Mouse (Mus musculus): ENCODE measurements around the gene Kit. TPM values are rescaled to one million over a fixed set of nuclear protein-coding genes. Genes with fewer than 3 reads are reported as not detected.

Gene Kit
- polyA plus RNA-seq, 1 experiment from 2014 or later: 78.8 TPM

- H3K9me3 ChIP-seq (ENCODE audit: control insufficient read depth, low read depth, low read length): no peaks in the 10 kb centered on the region
- H3K9ac ChIP-seq (replicated peaks; ENCODE audit: low read depth, low read length): no peak overlapping the region
- H3K4me2 ChIP-seq (replicated peaks; ENCODE audit: low read depth, low read length): peak overlapping the region; percentile 13; the same call in 1 of the 2 replicates
- H3K4me1 ChIP-seq (ENCODE audit: control insufficient read depth, insufficient read depth, low read length): 0 out of 2 replicates have a peak, but pooled peaks cover 13% of the 10 kb centered on the region
- ATAC-seq (ENCODE audit: insufficient number of reproducible peaks, insufficient read depth, low FRiP score, low read depth): no peak
- 80% methylated on average over 5 of the region's 5 CpGs for WGBS
- H3K27me3 ChIP-seq (ENCODE audit: control insufficient read depth, insufficient read depth, low read length): no peaks in the 10 kb centered on the region
- H3K4me3 ChIP-seq (ENCODE audit: low read depth, low read length): no peak overlapping the region
- H3K27ac ChIP-seq (ENCODE audit: low read length): no peak overlapping the region
- H3K36me3 ChIP-seq (ENCODE audit: control insufficient read depth, insufficient read depth, low read length): no peaks in the 10 kb centered on the region
Observed at GRCm38 (mm10) chr5:75579244-75579643, 4.5 kb downstream of the Kit start.

DNA sequence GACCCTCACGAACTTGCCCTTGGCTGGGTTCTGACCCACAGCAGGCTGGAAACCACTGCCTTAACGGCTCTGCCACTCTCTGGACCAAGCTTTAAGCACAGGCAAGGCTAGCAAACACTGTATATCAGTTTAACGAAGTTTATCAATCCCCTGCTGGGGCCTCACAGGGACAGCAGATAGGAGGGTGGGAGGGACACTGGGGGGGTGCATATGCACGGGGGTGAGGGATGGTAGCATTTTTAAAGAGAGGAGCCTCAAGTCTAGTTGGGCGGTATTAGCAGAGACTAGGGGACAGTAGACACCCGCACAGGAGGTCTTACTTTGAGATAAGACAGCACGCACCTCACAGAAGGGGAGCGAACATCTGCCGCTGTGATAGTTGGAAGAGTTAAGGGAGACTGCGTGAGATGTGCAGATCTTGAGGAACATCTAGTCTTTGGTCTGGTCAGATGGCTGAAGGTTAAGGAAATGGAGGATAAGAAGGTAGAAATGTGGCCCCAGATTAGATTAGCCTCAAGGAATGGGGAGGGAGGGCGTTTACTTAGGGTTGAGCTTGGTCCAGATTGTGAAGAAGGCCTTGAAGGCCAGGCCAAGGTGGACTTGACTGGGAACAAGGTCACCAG is 5.0 kb downstream of the Kit start:
- no peak overlapping the region for H3K4me3 ChIP-seq (ENCODE audit: low read depth, low read length)
- 0 out of 2 replicates have a peak, but pooled peaks cover 9% of the 10 kb centered on the region for H3K4me1 ChIP-seq (ENCODE audit: control insufficient read depth, insufficient read depth, low read length)
- no peaks in the 10 kb centered on the region for H3K9me3 ChIP-seq (ENCODE audit: control insufficient read depth, low read depth, low read length)
- no peaks in the 10 kb centered on the region for H3K36me3 ChIP-seq (ENCODE audit: control insufficient read depth, insufficient read depth, low read length)
- H3K27ac ChIP-seq (ENCODE audit: low read length): no peak overlapping the region
- 71% methylated on average over 11 of the region's 11 CpGs for WGBS
- ATAC-seq (ENCODE audit: insufficient number of reproducible peaks, insufficient read depth, low FRiP score, low read depth): no peak
- no peaks in the 10 kb centered on the region for H3K27me3 ChIP-seq (ENCODE audit: control insufficient read depth, insufficient read depth, low read length)
- no peak overlapping the region for H3K9ac ChIP-seq (replicated peaks; ENCODE audit: low read depth, low read length)
- no peak overlapping the region; the same call in 1 of the 2 replicates for H3K4me2 ChIP-seq (replicated peaks; ENCODE audit: low read depth, low read length)

GRCm38 (mm10) chr5:75581926-75582325 is 7.2 kb downstream of the Kit start:
- no peak for ATAC-seq (ENCODE audit: insufficient number of reproducible peaks, insufficient read depth, low FRiP score, low read depth)
- no peaks in the 10 kb centered on the region for H3K27me3 ChIP-seq (ENCODE audit: control insufficient read depth, insufficient read depth, low read length)
- H3K27ac ChIP-seq (ENCODE audit: low read length): no peak overlapping the region
- WGBS: 83% methylated on average over 7 of the region's 7 CpGs
- H3K36me3 ChIP-seq (ENCODE audit: control insufficient read depth, insufficient read depth, low read length): no peaks in the 10 kb centered on the region
- H3K4me3 ChIP-seq (ENCODE audit: low read depth, low read length): no peak overlapping the region
- no peaks in the 10 kb centered on the region for H3K9me3 ChIP-seq (ENCODE audit: control insufficient read depth, low read depth, low read length)
- H3K9ac ChIP-seq (replicated peaks; ENCODE audit: low read depth, low read length): no peak overlapping the region
- no peak overlapping the region for H3K4me2 ChIP-seq (replicated peaks; ENCODE audit: low read depth, low read length)
- H3K4me1 ChIP-seq (ENCODE audit: control insufficient read depth, insufficient read depth, low read length): 0 out of 2 replicates have a peak, but pooled peaks cover 9% of the 10 kb centered on the region

- no peaks in the 10 kb centered on the region; the same call in 1 of the 2 replicates for H3K4me1 ChIP-seq (ENCODE audit: control insufficient read depth, insufficient read depth, low read length)
- H3K27ac ChIP-seq (ENCODE audit: low read length): no peak overlapping the region
- H3K9ac ChIP-seq (replicated peaks; ENCODE audit: low read depth, low read length): no peak overlapping the region
- no peaks in the 10 kb centered on the region for H3K27me3 ChIP-seq (ENCODE audit: control insufficient read depth, insufficient read depth, low read length)
- no peak overlapping the region for H3K4me3 ChIP-seq (ENCODE audit: low read depth, low read length)
- H3K4me2 ChIP-seq (replicated peaks; ENCODE audit: low read depth, low read length): no peak overlapping the region
- ATAC-seq (ENCODE audit: insufficient number of reproducible peaks, insufficient read depth, low FRiP score, low read depth): no peak
- H3K9me3 ChIP-seq (ENCODE audit: control insufficient read depth, low read depth, low read length): no peaks in the 10 kb centered on the region
- WGBS: 86% methylated on average over 4 of the region's 4 CpGs
- no peaks in the 10 kb centered on the region for H3K36me3 ChIP-seq (ENCODE audit: control insufficient read depth, insufficient read depth, low read length)
Observed at GRCm38 (mm10) chr5:75587781-75588180, 13.1 kb downstream of the Kit start.

DNA sequence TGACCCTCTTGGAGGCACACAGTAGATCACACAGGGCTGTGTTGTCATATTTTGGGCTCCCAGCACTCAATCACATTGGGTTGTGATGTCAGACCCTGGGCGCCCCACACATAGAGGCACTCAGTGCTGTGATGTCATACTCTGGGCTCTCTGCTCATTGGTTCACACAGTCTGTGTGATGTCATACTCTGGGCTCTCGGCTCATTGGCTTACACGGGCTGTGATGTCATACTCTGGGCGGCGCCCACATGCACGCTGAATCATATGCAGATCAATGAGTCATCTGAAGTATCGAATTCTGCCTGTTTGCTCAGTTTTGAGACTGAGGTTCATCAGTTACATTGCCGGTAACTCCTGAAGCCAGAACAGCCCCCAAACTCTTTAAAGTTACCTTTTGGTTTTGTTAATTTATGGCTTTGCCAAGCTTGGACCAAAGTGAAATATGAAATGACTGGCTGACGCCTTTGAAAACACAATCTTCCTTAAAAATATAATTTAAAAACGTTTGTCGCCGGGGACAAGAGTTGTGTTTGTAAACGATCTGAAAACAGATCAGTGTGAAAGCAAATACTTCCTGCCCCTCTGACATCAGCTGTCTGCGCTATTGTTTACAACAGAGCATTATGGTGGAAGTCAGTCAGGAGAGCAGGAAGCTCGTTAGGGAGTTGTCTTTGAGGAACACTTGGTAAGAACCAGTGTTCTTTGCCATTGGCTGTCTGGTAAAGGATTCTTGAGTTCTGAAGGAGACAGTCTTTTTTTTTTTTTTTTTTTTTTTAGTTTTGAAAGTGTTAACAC is 15.0 kb downstream of the Kit start:
- Histone ChIP-seq H3K4me2 (replicated peaks; ENCODE audit: low read depth, low read length) (no peak overlapping the region), H3K27me3 (ENCODE audit: control insufficient read depth, insufficient read depth, low read length) (no peaks in the 10 kb centered on the region), H3K4me3 (ENCODE audit: low read depth, low read length) (no peak overlapping the region), H3K9me3 (ENCODE audit: control insufficient read depth, low read depth, low read length) (no peaks in the 10 kb centered on the region), H3K4me1 (ENCODE audit: control insufficient read depth, insufficient read depth, low read length) (no peaks in the 10 kb centered on the region; the same call in 1 of the 2 replicates), H3K36me3 (ENCODE audit: control insufficient read depth, insufficient read depth, low read length) (no peaks in the 10 kb centered on the region; the same call in 1 of the 2 replicates), H3K27ac (ENCODE audit: low read length) (no peak overlapping the region), H3K9ac (replicated peaks; ENCODE audit: low read depth, low read length) (no peak overlapping the region)
- 74% methylated on average over 15 of the region's 15 CpGs for WGBS
- 0 out of 2 replicates have a peak, but pooled peaks have one; percentile 33 for ATAC-seq (ENCODE audit: insufficient number of reproducible peaks, insufficient read depth, low FRiP score, low read depth)

DNA sequence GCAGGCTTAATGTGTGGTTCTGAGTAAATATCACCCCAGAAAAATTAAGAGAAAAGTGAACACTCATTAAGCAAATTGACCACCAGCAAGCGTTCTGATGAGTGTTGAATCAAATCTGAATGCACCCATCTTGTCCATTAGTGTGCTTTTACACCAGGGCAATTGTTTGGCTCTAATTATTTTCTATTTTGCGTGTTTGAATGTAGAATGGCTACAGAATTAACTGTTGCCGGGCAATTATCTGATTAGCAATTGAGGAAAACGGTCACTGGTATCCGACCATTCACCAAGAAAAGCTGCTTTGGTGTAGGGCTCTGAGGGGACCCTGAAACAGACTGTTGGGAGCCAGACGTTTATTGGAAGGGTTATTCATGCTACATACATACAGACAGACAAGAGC is 16.2 kb downstream of the Kit start:
- Histone ChIP-seq H3K9ac (replicated peaks; ENCODE audit: low read depth, low read length) (no peak overlapping the region), H3K4me1 (ENCODE audit: control insufficient read depth, insufficient read depth, low read length) (peaks cover under 1% of the 10 kb centered on the region; the same call in 1 of the 2 replicates), H3K4me3 (ENCODE audit: low read depth, low read length) (no peak overlapping the region), H3K4me2 (replicated peaks; ENCODE audit: low read depth, low read length) (no peak overlapping the region), H3K27ac (ENCODE audit: low read length) (no peak overlapping the region), H3K36me3 (ENCODE audit: control insufficient read depth, insufficient read depth, low read length) (no peaks in the 10 kb centered on the region; the same call in 1 of the 2 replicates), H3K9me3 (ENCODE audit: control insufficient read depth, low read depth, low read length) (no peaks in the 10 kb centered on the region), H3K27me3 (ENCODE audit: control insufficient read depth, insufficient read depth, low read length) (no peaks in the 10 kb centered on the region)
- 65% methylated on average over 6 of the region's 6 CpGs for WGBS
- ATAC-seq (ENCODE audit: insufficient number of reproducible peaks, insufficient read depth, low FRiP score, low read depth): no peak

- no peak overlapping the region for H3K4me3 ChIP-seq (ENCODE audit: low read depth, low read length)
- no peaks in the 10 kb centered on the region for H3K9me3 ChIP-seq (ENCODE audit: control insufficient read depth, low read depth, low read length)
- no peak overlapping the region for H3K9ac ChIP-seq (replicated peaks; ENCODE audit: low read depth, low read length)
- no peaks in the 10 kb centered on the region; the same call in 1 of the 2 replicates for H3K36me3 ChIP-seq (ENCODE audit: control insufficient read depth, insufficient read depth, low read length)
- 75% methylated on average over 11 of the region's 11 CpGs for WGBS
- peaks cover 5% of the 10 kb centered on the region; the same call in 1 of the 2 replicates for H3K4me1 ChIP-seq (ENCODE audit: control insufficient read depth, insufficient read depth, low read length)
- no peak overlapping the region for H3K27ac ChIP-seq (ENCODE audit: low read length)
- ATAC-seq (ENCODE audit: insufficient number of reproducible peaks, insufficient read depth, low FRiP score, low read depth): no peak
- no peaks in the 10 kb centered on the region for H3K27me3 ChIP-seq (ENCODE audit: control insufficient read depth, insufficient read depth, low read length)
- no peak overlapping the region for H3K4me2 ChIP-seq (replicated peaks; ENCODE audit: low read depth, low read length)
Observed at GRCm38 (mm10) chr5:75591567-75591966, 16.9 kb downstream of the Kit start.

DNA sequence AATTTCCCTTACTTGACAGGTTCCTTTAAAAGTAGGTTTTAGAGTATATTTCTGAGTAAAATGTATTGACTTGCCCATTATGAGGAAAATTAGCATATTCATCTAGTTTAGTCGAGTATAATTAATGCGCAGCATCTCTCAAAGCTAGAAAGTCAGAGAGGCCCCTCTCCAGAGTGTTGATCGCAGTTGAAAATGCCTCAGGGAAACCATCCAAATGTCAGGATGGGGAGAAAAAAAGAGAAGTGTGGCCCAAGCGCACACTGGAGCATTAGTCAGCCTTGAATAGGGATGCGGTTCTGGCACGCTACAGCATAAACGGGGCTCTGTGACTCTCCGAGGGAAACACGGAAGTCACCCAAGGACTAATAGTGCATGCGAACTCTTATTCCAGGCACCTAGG is 20.6 kb downstream of the Kit start:
- Histone ChIP-seq H3K4me3 (ENCODE audit: low read depth, low read length) (no peak overlapping the region), H3K27me3 (ENCODE audit: control insufficient read depth, insufficient read depth, low read length) (no peaks in the 10 kb centered on the region), H3K9ac (replicated peaks; ENCODE audit: low read depth, low read length) (no peak overlapping the region), H3K9me3 (ENCODE audit: control insufficient read depth, low read depth, low read length) (no peaks in the 10 kb centered on the region), H3K4me2 (replicated peaks; ENCODE audit: low read depth, low read length) (no peak overlapping the region), H3K27ac (ENCODE audit: low read length) (no peak overlapping the region), H3K4me1 (ENCODE audit: control insufficient read depth, insufficient read depth, low read length) (peaks cover 5% of the 10 kb centered on the region; the same call in 1 of the 2 replicates), H3K36me3 (ENCODE audit: control insufficient read depth, insufficient read depth, low read length) (no peaks in the 10 kb centered on the region; the same call in 1 of the 2 replicates)
- 90% methylated on average over 10 of the region's 10 CpGs for WGBS
- ATAC-seq (ENCODE audit: insufficient number of reproducible peaks, insufficient read depth, low FRiP score, low read depth): no peak
